Mouse (Mus musculus) E14TG2a.4 (cell line): ENCODE results near the gene Macrod2.

Experiments
- CTCF ChIP-seq: conservative IDR thresholded peaks from 2 replicates; pipeline ENCODE4 v1.5.1; 2014; ENCODE audit warnings: low read length
- NANOG ChIP-seq: IDR thresholded peaks from 2 replicates; pipeline ENCODE4 v1.6.1; 2014; ENCODE audit warnings: borderline replicate concordance, low read length, mixed read lengths

DNA sequence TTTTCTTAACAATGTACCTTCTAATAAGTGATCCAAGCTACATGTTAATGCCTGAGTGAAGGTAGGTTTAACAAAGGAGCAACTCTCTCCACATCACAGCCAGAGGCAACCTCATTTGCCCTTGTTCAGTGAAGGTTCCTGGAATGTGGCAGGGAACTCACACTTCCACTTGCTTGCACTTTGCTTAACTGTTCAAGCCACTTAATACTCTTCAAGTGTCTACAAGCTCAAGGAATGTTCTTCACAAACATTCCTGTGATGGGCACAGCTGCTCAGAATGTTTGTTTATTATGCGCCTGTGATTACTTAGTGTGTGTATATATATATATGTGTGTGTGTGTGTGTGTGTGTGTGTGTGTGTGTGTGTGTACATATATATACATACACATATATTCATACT, 1721.5 kb downstream of the Macrod2 start:
- no peak for TF ChIP-seq CTCF
- no peak for TF ChIP-seq NANOG
